Mouse (Mus musculus) small intestine, adult 2 months (tissue): ENCODE measurements around the gene D230025D16Rik.

ENCODE experiments used
- CTCF ChIP-seq: fragments of 200-500 bp; IDR thresholded peaks from 2 replicates; pipeline ENCODE4 v1.5.1; 2012; ENCODE audit warnings: low read depth, mild to moderate bottlenecking, control low read depth, inconsistent platforms, low read length, moderate library complexity, mixed read lengths; ENCODE audit not compliant: insufficient replicate concordance, insufficient read length; ENCODE audit errors: extremely low read depth
- POLR2A ChIP-seq: fragments of 200-500 bp; IDR thresholded peaks from 2 replicates; pipeline ENCODE4 v1.6.1; 2012; ENCODE audit warnings: low read depth, mild to moderate bottlenecking, control low read depth, inconsistent platforms, low read length, moderate library complexity

GRCm38 (mm10) chr8:105276292-105277120, 51.6 kb downstream of the D230025D16Rik start:
- TF ChIP-seq POLR2A (no peak), CTCF (no peak)
